Mouse (Mus musculus) brain, embryonic 18.5 days (tissue): ENCODE data around the gene Gm47969.
A peak's percentile ranks its signal among the peaks of the same experiment; 100 is the strongest.
"Not testable (repeated sequence)": the region's sequence is repeated elsewhere in the genome, so short reads cannot be mapped to it uniquely, and the experiment has no call there.

Experiments used
- DNase-seq: peaks from one replicate; pipeline ENCODE4 v3.0.0-alpha.2; 2012; ENCODE audit warnings: low read depth, low spot score

Gm47969 gene

GRCm38 (mm10) chr1:83044882-83045427, at the start of gene Gm47969:
TSS of gene Gm47969 (plus strand) at chr1:83044932.
- DNase-seq: no peak

GRCm38 (mm10) chr1:83000306-83000705, 44.4 kb upstream of the Gm47969 start, which contains the start of gene Gm47959:
TSS of gene Gm47959 (plus strand) at chr1:83000548.
- DNase-seq: not testable (repeated sequence)

- no peak for DNase-seq
Observed at GRCm38 (mm10) chr1:83006218-83007179, 38.2 kb upstream of the Gm47969 start.

GRCm38 (mm10) chr1:83007471-83007870, 37.3 kb upstream of the Gm47969 start:
- no peak for DNase-seq

- DNase-seq: no peak
Observed at GRCm38 (mm10) chr1:83014477-83014876, 30.3 kb upstream of the Gm47969 start.

- no peak for DNase-seq
Observed at GRCm38 (mm10) chr1:83015329-83015879, 29.3 kb upstream of the Gm47969 start.

- DNase-seq: no peak
Observed at GRCm38 (mm10) chr1:83016556-83016955, 28.2 kb upstream of the Gm47969 start.

- DNase-seq: no peak
Observed at GRCm38 (mm10) chr1:83031950-83032349, 12.8 kb upstream of the Gm47969 start.

GRCm38 (mm10) chr1:83032508-83032907, 12.2 kb upstream of the Gm47969 start:
- DNase-seq: no peak

- DNase-seq: no peak
Observed at GRCm38 (mm10) chr1:83034509-83034908, 10.2 kb upstream of the Gm47969 start.

GRCm38 (mm10) chr1:83036892-83037667, 7.7 kb upstream of the Gm47969 start:
- DNase-seq: no peak

GRCm38 (mm10) chr1:83038109-83038672, 6.5 kb upstream of the Gm47969 start, which contains the start of gene Slc19a3:
TSS of gene Slc19a3 (minus strand) at chr1:83038448.
- DNase-seq: peak; percentile 34

- no peak for DNase-seq
Observed at GRCm38 (mm10) chr1:83039080-83039479, 5.7 kb upstream of the Gm47969 start.

- no peak for DNase-seq
Observed at GRCm38 (mm10) chr1:83042380-83042779, 2.4 kb upstream of the Gm47969 start, which contains the start of gene Krtap28-10. TSS of gene Krtap28-10 (minus strand) at chr1:83042480.

GRCm38 (mm10) chr1:83058481-83058880, 13.7 kb downstream of the Gm47969 start:
- DNase-seq: no peak

- DNase-seq: no peak
Observed at GRCm38 (mm10) chr1:83059278-83059677, 14.5 kb downstream of the Gm47969 start, which contains the start of gene A030005K14Rik. TSS of gene A030005K14Rik (minus strand) at chr1:83059378.

GRCm38 (mm10) chr1:83060643-83061042, 15.9 kb downstream of the Gm47969 start, which contains the start of gene Krtap28-13:
TSS of gene Krtap28-13 (plus strand) at chr1:83060930.
- no peak for DNase-seq

- DNase-seq: no peak
Observed at GRCm38 (mm10) chr1:83064851-83065250, 20.1 kb downstream of the Gm47969 start.

- DNase-seq: no peak
Observed at GRCm38 (mm10) chr1:83066577-83066976, 21.8 kb downstream of the Gm47969 start.

GRCm38 (mm10) chr1:83067205-83067604, 22.5 kb downstream of the Gm47969 start:
- DNase-seq: no peak
